Mouse (Mus musculus): ENCODE measurements around the gene Tmem45b.
"Not testable (repeated sequence)": the region's sequence is repeated elsewhere in the genome, so short reads cannot be mapped to it uniquely, and the experiment has no call there.

Gene Tmem45b

DNA sequence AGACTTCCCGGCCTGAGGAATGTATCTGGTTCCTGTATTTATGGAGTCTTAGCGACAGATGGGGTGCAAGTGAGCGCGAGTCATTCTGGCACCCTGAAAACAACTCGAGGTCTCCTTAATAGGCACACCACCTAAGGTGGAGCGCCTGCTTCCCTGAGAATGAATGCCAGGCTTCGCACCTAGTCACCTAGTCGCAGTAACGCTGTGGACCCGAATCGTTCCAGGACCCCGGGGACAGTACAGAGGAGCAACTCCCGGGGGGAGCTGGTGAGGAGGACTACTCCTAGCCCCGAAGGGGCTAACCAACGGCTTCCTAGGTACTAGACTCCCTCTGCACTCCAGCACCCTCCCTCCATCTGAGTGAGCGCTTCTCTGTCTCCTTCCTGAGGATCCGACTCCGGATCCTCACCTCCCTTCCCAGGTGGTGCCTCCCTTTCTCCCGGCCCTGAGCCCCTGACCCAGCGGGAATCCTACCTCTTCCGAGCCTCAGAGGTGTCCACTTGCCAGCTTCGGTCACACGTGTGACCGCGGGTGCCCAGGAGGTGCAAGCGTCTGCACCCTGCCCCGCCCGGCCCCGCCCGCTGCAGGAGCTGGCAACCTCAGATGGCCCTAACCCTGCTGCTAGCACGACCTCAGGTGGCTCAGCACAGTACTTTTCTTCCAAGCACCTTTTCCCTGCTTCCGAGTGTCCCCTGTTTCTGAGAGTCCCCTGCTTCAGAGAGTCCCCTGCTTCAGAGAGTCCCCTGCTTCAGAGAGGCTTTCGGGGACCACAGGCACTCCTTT, at the start of gene Tmem45b:
Tmem45b (minus strand) TSS at position 771 of the 783 bp plus-strand sequence.
- DNase-seq (ENCODE audit: low spot score in 2 of 2): peak; percentile 18 to 49

DNA sequence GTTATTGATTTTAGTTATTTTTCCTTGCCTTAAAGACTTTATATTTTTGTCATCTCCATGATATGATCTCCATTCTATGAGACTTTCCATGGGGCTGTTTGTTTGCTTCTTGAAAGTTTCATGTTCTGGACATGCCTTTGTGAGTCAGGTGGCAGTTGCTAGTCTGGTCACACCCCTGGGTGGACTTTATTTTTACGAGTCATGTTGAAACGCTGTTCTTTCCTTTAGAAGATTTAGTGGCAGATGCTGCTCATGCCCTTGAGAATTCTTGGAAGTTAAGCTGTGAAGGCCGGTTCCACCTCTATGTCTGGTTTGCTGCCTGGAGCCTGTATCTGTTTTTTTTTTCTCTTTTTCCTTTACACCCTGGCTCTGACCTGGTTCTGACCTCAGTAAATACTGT, 43.9 kb upstream of the Tmem45b start:
- no peak for DNase-seq (ENCODE audit: low spot score in 2 of 2)

DNA sequence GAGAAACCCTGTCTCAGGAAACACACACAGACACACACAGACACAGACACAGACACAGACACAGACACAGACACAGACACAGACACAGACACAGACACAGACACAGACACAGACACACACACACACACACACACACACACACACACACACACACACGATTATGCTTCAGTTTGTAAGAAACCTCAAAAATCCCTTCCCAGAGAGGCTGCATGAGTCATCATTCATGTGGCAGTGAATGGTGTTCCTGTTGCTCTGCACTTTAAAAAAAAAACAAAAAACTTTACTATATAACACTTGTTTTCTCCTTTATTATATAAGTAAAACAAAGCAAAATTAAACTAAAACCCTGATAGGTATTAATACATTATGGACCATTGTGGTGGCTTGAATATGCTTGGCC, 37.0 kb upstream of the Tmem45b start:
- DNase-seq (ENCODE audit: low spot score in 2 of 2): not testable (repeated sequence)

DNA sequence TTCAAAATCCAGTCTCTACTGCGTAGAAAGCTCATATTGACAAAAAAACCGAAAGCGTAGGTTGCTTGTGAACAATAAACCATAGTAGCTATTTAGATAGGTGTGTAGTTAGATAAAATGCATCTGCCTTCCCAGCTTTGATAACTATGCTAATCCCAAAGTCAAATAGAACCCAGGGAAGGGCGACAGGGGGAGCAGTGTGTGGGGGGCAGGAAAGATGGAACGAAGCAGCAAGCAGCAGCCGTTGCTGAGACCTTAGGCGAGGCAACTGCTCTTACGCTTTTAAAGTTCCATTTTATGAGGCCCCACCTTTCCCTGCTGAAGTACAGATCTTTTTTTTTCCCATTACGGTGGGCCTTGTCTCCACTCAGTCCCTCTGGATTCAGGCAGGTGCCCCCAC, 1.1 kb downstream of the Tmem45b start:
- no peak for DNase-seq (ENCODE audit: low spot score in 2 of 2)

- DNase-seq (ENCODE audit: low spot score in 2 of 2): no peak
These were observed 9.9 kb downstream of the Tmem45b start for GRCm38 (mm10) chr9:31454356-31454755.

GRCm38 (mm10) chr9:31452166-31452565, 12.1 kb downstream of the Tmem45b start:
- DNase-seq (ENCODE audit: low spot score in 2 of 2): no peak

- no peak for DNase-seq (ENCODE audit: low spot score in 2 of 2)
These were observed 15.0 kb downstream of the Tmem45b start for GRCm38 (mm10) chr9:31449145-31449772.

- no peak for DNase-seq (ENCODE audit: low spot score in 2 of 2)
These were observed 20.0 kb downstream of the Tmem45b start for GRCm38 (mm10) chr9:31444236-31444635.

DNA sequence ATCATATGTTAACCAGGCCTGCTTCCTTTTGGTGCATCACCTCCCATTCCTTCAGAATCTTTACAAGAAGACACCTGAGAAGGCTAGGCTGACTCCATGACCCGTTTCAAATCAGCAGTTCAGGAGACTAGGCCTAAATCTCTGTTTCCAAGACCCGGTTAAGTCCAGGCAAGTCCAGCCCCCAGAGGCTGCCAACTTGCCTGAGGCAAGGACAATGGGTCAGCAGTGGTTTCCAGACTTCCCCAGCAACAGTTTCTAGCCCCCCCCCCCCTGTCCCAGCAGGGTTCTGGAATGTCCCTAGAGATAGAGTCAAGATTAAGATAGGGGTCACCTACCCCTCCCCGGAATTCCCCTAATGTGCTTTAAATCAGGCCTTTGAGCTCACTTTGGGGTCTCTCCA, 22.8 kb downstream of the Tmem45b start:
- DNase-seq (ENCODE audit: low spot score in 2 of 2): no peak

DNA sequence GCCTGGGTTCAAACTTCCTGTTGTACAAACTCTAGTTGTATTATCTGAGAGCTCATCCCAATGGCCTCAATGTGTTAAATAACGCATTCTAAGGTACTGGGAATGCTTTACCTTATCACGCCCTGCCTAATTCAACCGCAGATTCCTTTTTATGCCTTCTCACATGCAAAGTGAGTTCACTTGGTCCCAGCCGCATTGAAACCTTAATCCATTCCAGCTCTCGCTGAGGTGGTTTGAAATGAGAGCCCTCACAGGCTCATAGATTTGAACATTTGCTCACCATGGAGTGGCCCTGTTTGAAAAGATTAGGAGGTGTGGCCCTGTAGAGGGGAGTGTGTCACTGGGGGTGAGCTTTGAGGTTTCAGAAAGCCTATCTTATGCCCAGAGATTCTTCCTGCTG, 23.9 kb downstream of the Tmem45b start:
- DNase-seq (ENCODE audit: low spot score in 2 of 2): no peak

GRCm38 (mm10) chr9:31439341-31439740, 24.9 kb downstream of the Tmem45b start:
- DNase-seq (ENCODE audit: low spot score in 2 of 2): no peak

GRCm38 (mm10) chr9:31438834-31439233, 25.4 kb downstream of the Tmem45b start:
- DNase-seq (ENCODE audit: low spot score in 2 of 2): no peak

- peak in 1 of 2 experiments; percentile 24 for DNase-seq (ENCODE audit: low spot score in 2 of 2)
These were observed 26.4 kb downstream of the Tmem45b start for GRCm38 (mm10) chr9:31437861-31438260.

GRCm38 (mm10) chr9:31435415-31435814, 28.8 kb downstream of the Tmem45b start:
- DNase-seq (ENCODE audit: low spot score in 2 of 2): no peak

GRCm38 (mm10) chr9:31433431-31433830, 30.8 kb downstream of the Tmem45b start:
- DNase-seq (ENCODE audit: low spot score in 2 of 2): no peak

DNA sequence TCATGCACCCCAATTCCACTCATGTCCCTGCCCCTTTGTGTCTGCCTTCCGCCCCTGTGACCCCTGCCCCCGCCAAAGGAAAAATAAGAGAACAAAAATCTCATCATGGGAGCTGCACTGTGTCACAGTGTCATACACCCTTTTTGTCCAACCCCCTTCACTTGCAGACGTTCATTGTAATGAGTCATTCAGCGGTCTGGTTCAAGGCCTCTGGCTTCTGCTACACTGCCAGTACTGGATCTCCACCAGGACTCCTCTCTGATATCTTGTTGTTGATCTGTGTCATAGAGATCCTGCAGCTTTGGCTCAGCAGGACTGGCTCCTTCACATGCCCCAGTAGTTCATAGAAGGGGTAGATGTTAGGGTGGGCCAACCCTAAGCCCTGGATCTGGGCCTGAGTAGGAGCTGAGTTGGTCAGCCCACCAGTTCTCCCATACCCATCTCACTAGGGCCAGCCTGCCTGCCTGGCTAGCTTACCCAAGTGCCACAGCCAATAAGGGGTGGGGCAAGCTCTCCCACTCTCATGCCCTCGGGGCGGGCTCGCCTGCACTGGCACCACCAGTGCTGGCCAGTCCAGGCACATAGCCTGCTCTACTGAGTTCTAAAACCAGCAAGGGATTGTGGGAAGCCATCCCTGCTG, 31.8 kb downstream of the Tmem45b start:
- peak; percentile 38 to 43 for DNase-seq (ENCODE audit: low spot score in 2 of 2)

- DNase-seq (ENCODE audit: low spot score in 2 of 2): no peak
These were observed 32.5 kb downstream of the Tmem45b start for GRCm38 (mm10) chr9:31431751-31432150.

DNA sequence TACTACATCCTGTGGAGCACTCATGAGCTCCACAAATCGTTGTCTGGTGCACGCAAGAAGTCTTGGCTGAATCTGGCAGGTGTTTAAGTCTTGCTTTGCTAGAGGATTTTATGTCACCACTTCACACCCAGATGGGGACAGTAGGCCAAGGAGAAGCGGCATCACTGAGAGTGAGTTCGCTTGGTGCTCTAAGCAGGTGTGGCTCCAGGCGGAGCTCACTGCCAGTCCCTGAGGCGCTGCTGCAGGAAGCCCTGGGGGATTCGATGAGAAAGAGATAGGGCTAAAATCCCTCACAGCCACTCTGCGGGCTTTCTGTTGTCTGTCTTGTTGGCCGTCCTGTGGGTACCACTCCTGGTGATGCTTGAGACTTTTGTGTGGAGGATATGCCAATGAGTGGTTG, 34.3 kb downstream of the Tmem45b start:
- no peak for DNase-seq (ENCODE audit: low spot score in 2 of 2)

DNA sequence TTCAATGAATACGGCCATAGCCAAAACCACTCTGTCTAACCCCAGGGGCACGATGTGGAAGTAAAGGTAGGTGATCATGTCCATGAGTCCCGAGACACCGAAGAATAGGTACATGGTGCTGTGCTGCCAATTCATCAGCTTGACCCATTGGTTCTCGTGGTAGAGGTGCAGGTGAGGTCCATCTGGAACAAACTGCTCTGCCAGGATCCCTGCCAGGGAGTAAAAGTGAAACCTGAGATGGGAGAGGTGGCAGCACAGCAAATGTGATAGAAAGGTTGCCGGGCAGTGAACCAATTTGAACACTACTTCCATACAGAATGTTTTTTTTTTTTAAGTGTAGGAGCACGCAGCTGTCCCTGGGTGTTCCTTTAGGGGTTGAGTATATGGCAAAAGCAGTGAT, 35.3 kb downstream of the Tmem45b start:
- no peak for DNase-seq (ENCODE audit: low spot score in 2 of 2)

GRCm38 (mm10) chr9:31422143-31422542, 42.1 kb downstream of the Tmem45b start:
- DNase-seq (ENCODE audit: low spot score in 2 of 2): no peak

DNA sequence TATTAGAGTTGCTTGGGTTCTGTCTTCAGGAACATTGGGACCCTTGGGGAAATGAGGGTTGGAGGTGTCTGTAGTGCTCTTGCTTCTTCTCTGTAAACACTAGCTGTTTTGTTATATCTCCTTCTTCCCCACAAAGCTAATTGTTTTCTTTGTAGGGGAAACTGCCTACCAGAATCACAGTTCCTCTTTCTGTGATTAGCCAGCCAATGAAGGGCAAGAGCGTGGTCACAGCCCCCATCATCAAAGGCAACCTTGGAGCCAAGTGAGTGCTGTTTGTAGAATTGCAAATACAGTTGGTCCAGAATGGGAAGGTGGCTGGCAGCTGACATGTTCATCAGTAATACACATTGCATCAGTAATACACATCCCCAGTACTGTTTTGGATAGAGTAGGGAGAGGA, 45.4 kb downstream of the Tmem45b start:
- no peak for DNase-seq (ENCODE audit: low spot score in 2 of 2)

DNA sequence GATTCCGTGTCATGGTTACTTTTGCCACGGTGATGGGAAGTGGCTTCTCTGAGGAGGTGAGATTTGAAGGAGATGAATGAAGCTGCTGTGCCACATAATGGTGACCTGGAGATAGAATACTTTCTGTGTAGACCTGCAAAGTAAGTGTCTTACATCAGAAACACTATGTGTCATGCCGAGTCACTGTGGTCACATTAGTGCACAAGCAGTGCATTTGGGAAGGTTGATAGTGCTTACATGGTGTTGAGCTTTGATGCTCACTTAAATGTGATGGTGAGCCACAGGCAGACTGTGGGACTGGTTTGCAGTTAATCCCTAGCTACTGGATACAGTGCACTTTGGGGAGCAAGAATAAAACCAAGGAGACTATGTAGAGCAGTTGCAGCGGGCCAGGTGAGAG, 52.1 kb downstream of the Tmem45b start:
- DNase-seq (ENCODE audit: low spot score in 2 of 2): no peak

DNA sequence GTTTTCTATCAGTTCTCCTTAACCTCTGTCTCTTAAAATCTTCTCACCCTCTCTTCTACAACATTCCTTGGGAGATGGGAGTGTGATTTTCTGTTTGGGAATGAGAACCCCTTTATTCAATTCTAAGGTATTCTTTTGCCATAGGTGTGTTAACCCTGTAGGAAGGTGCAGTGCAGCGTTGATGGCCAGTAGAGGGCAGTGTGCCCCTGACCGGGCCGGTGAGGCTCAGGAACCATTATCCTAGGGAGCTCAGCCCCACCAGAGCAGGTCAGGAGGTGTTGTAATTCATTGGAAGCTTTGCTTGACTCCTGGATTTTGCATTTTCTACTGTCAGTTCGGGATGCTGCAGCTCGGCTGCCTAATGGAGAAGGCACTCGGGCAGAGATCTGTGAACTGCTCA, 59.0 kb downstream of the Tmem45b start:
- peak; percentile 38 to 46 for DNase-seq (ENCODE audit: low spot score in 2 of 2)
